Mouse (Mus musculus) midbrain, embryonic 10.5 days (tissue): Measurements from ENCODE around the gene Ech1. TPM values are rescaled to one million over a fixed set of nuclear protein-coding genes. Genes with fewer than 3 reads are reported as not detected.

Experiments
- DNase-seq: peaks from one replicate; pipeline ENCODE4 v3.0.0-alpha.2; 2017; ENCODE audit warnings: low spot score
- H3K27ac ChIP-seq: fragments of 300-500 bp; sonication (generic); replicated peaks from 2 replicates; pipeline ENCODE4 v1.5.1; 2016; ENCODE audit warnings: mild to moderate bottlenecking
- H3K27me3 ChIP-seq: fragments of 300-500 bp; sonication (generic); 2 replicates; pipeline ENCODE4 v1.6.1; 2016; ENCODE audit warnings: low read depth, mild to moderate bottlenecking; ENCODE audit not compliant: poor library complexity, severe bottlenecking
- H3K36me3 ChIP-seq: fragments of 300-500 bp; sonication (generic); 2 replicates; pipeline ENCODE4 v1.6.1; 2016; ENCODE audit warnings: mild to moderate bottlenecking, moderate library complexity
- H3K4me1 ChIP-seq: fragments of 300-500 bp; sonication (generic); 2 replicates; pipeline ENCODE4 v1.6.1; 2016
- H3K4me3 ChIP-seq: fragments of 300-500 bp; sonication (generic); 2 replicates; pipeline ENCODE4 v1.5.1; 2016; ENCODE audit warnings: mild to moderate bottlenecking, moderate library complexity
- H3K9me3 ChIP-seq: fragments of 300-500 bp; sonication (generic); replicated peaks from 2 replicates; pipeline ENCODE4 v1.6.1; 2016; ENCODE audit warnings: mild to moderate bottlenecking
- WGBS: fragments of 180-500 bp; shearing (Covaris S2); methylation state at CpG from one replicate; pipeline ENCODE4 v1.1.7; 2016; 5-methylcytosine and 5-hydroxymethylcytosine counted together
- polyA plus RNA-seq: library from polyadenylated mRNA; unstranded; fragments of >200 nt; fragmentation: Nextera tagmentation; extraction: Ambion mirVana; gene quantifications from 2 replicates; pipeline ENCODE4 v1.2.1, GENCODE M21; 2016

Gene Ech1
- polyA plus RNA-seq, result 85.1 and 94.5 TPM in 2 replicates

- Histone ChIP-seq H3K36me3 (peaks cover 45% of the 10 kb centered on the region), H3K27me3 (no peaks in the 10 kb centered on the region), H3K27ac (peak within 1 kb of the TSS; percentile 85), H3K9me3 (peaks cover 5% of the 10 kb centered on the region; the same call in 1 of the 2 replicates), H3K4me1 (peaks cover 41% of the 10 kb centered on the region), H3K4me3 (peak within 1 kb of the TSS; percentile 52)
- 3% methylated on average over 33 of the region's 33 CpGs for WGBS
- peak; percentile 91 for DNase-seq
These were observed at the start of gene Ech1 for GRCm38 (mm10) chr7:28824941-28825685. Gene Ech1 (plus strand): TSS chr7:28825217.

GRCm38 (mm10) chr7:28778825-28779224, 46.2 kb upstream of the Ech1 start:
- no peak for DNase-seq
- Histone ChIP-seq H3K27ac (no peak overlapping the region), H3K36me3 (peaks cover 26% of the 10 kb centered on the region), H3K9me3 (no peaks in the 10 kb centered on the region), H3K4me1 (peaks cover 19% of the 10 kb centered on the region), H3K4me3 (no peak overlapping the region), H3K27me3 (no peaks in the 10 kb centered on the region)
- WGBS, result 84% methylated on average over 9 of the region's 9 CpGs

- Histone ChIP-seq H3K36me3 (peaks cover 22% of the 10 kb centered on the region), H3K4me1 (peaks cover 22% of the 10 kb centered on the region), H3K27me3 (no peaks in the 10 kb centered on the region), H3K27ac (peak overlapping the region; percentile 66), H3K4me3 (no peak overlapping the region), H3K9me3 (no peaks in the 10 kb centered on the region)
- DNase-seq, result peak; percentile 84
- WGBS, result 48% methylated on average over 6 of the region's 6 CpGs
These were observed 44.9 kb upstream of the Ech1 start for GRCm38 (mm10) chr7:28780067-28780658.

- peaks cover 28% of the 10 kb centered on the region for H3K36me3 ChIP-seq
- no peaks in the 10 kb centered on the region for H3K9me3 ChIP-seq
- peak overlapping the region; percentile 66; the same call in 1 of the 2 replicates for H3K27ac ChIP-seq
- peaks cover 22% of the 10 kb centered on the region for H3K4me1 ChIP-seq
- whole genome bisulfite sequencing, result 87% methylated on average over 7 of the region's 7 CpGs
- H3K4me3 ChIP-seq, result no peak overlapping the region
- H3K27me3 ChIP-seq, result no peaks in the 10 kb centered on the region
- no peak for DNase-seq
These were observed 44.2 kb upstream of the Ech1 start for GRCm38 (mm10) chr7:28780857-28781256.

GRCm38 (mm10) chr7:28781261-28781663, 43.8 kb upstream of the Ech1 start:
- no peak for DNase-seq
- WGBS, result 92% methylated on average over 8 of the region's 8 CpGs
- Histone ChIP-seq H3K27me3 (no peaks in the 10 kb centered on the region), H3K9me3 (no peaks in the 10 kb centered on the region), H3K27ac (0 out of 2 replicates have a peak overlapping the region, but pooled peaks have one; percentile 13), H3K4me3 (no peak overlapping the region), H3K4me1 (peaks cover 22% of the 10 kb centered on the region), H3K36me3 (peaks cover 32% of the 10 kb centered on the region)

- DNase-seq, result no peak
- H3K27ac ChIP-seq, result no peak overlapping the region
- peaks cover 33% of the 10 kb centered on the region for H3K36me3 ChIP-seq
- H3K9me3 ChIP-seq, result no peaks in the 10 kb centered on the region
- no peak overlapping the region for H3K4me3 ChIP-seq
- peaks cover 22% of the 10 kb centered on the region for H3K4me1 ChIP-seq
- WGBS, result 79% methylated on average over 5 of the region's 5 CpGs
- no peaks in the 10 kb centered on the region for H3K27me3 ChIP-seq
These were observed 39.9 kb upstream of the Ech1 start for GRCm38 (mm10) chr7:28785161-28785560.

GRCm38 (mm10) chr7:28787884-28788283, 37.1 kb upstream of the Ech1 start:
- Histone ChIP-seq H3K27ac (no peak overlapping the region), H3K27me3 (no peaks in the 10 kb centered on the region), H3K4me3 (no peak overlapping the region), H3K9me3 (no peaks in the 10 kb centered on the region), H3K36me3 (peaks cover 29% of the 10 kb centered on the region), H3K4me1 (peaks cover 21% of the 10 kb centered on the region)
- WGBS, result 93% methylated on average over 9 of the region's 9 CpGs
- DNase-seq, result no peak

- no peak for DNase-seq
- H3K4me3 ChIP-seq, result no peak within 1 kb of the TSS
- H3K36me3 ChIP-seq, result peaks cover 24% of the 10 kb centered on the region
- H3K27me3 ChIP-seq, result no peaks in the 10 kb centered on the region
- H3K27ac ChIP-seq, result no peak within 1 kb of the TSS
- 79% methylated on average over 5 of the region's 5 CpGs for WGBS
- H3K9me3 ChIP-seq, result no peaks in the 10 kb centered on the region
- H3K4me1 ChIP-seq, result peaks cover 19% of the 10 kb centered on the region
These were observed 36.5 kb upstream of the Ech1 start, which contains the start of gene Rinl for GRCm38 (mm10) chr7:28788307-28789195. Gene Rinl (plus strand): TSS chr7:28788969.

- no peaks in the 10 kb centered on the region for H3K9me3 ChIP-seq
- no peak overlapping the region for H3K4me3 ChIP-seq
- peaks cover 24% of the 10 kb centered on the region for H3K36me3 ChIP-seq
- DNase-seq, result no peak
- H3K4me1 ChIP-seq, result peaks cover 13% of the 10 kb centered on the region
- no peaks in the 10 kb centered on the region for H3K27me3 ChIP-seq
- no peak overlapping the region for H3K27ac ChIP-seq
- WGBS, result 83% methylated on average over 3 of the region's 3 CpGs
These were observed 35.8 kb upstream of the Ech1 start for GRCm38 (mm10) chr7:28789235-28789634.

GRCm38 (mm10) chr7:28790066-28790806, 34.8 kb upstream of the Ech1 start:
- no peak overlapping the region for H3K27ac ChIP-seq
- DNase-seq, result peak; percentile 30
- H3K36me3 ChIP-seq, result peaks cover 18% of the 10 kb centered on the region
- H3K4me3 ChIP-seq, result no peak overlapping the region
- H3K9me3 ChIP-seq, result no peaks in the 10 kb centered on the region
- WGBS, result 49% methylated on average over 8 of the region's 8 CpGs
- peaks cover 9% of the 10 kb centered on the region; the same call in 1 of the 2 replicates for H3K4me1 ChIP-seq
- no peaks in the 10 kb centered on the region for H3K27me3 ChIP-seq

GRCm38 (mm10) chr7:28791706-28792105, 33.3 kb upstream of the Ech1 start:
- Histone ChIP-seq H3K27me3 (0 out of 2 replicates have a peak, but pooled peaks cover 5% of the 10 kb centered on the region), H3K27ac (no peak overlapping the region), H3K4me3 (no peak overlapping the region), H3K9me3 (no peaks in the 10 kb centered on the region), H3K36me3 (peaks cover 4% of the 10 kb centered on the region; the same call in 1 of the 2 replicates), H3K4me1 (peaks cover 14% of the 10 kb centered on the region)
- DNase-seq, result no peak
